Mouse (Mus musculus) erythroblast, embryonic 14.5 days (primary cell): ENCODE measurements around the gene Cdk14.

Experiments
- GATA1 ChIP-seq: IDR thresholded peaks from 2 replicates; pipeline ENCODE4 v1.6.1; 2012; ENCODE audit warnings: low read length, inconsistent platforms, mixed read lengths
- TAL1 ChIP-seq: IDR thresholded peaks from 3 replicates; pipeline ENCODE4 v1.6.1; 2012; ENCODE audit warnings: low read length, inconsistent platforms, mixed read lengths

DNA sequence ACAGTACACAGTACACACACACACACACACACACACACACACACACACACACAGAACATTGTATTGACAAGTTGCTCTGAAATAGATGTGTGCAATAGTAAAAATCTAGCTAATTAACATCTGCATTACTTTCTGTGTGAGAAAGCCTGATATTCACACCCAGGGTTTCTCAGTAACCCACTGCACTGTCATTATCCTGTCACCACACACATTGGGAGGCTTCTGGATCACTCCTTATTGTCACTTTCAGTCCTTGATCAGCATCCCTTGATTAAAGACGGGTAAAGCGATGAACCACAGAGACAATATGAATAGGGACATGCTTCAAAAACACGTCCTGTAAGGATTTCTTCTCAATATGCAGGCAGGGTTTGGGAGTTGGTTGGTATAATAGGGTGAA, 401.2 kb downstream of the Cdk14 start:
- no peak for TF ChIP-seq TAL1
- TF ChIP-seq GATA1 = no peak
